Comparison of ENCODE assay signal across 7 mouse cellular contexts in the genomic region with DNA sequence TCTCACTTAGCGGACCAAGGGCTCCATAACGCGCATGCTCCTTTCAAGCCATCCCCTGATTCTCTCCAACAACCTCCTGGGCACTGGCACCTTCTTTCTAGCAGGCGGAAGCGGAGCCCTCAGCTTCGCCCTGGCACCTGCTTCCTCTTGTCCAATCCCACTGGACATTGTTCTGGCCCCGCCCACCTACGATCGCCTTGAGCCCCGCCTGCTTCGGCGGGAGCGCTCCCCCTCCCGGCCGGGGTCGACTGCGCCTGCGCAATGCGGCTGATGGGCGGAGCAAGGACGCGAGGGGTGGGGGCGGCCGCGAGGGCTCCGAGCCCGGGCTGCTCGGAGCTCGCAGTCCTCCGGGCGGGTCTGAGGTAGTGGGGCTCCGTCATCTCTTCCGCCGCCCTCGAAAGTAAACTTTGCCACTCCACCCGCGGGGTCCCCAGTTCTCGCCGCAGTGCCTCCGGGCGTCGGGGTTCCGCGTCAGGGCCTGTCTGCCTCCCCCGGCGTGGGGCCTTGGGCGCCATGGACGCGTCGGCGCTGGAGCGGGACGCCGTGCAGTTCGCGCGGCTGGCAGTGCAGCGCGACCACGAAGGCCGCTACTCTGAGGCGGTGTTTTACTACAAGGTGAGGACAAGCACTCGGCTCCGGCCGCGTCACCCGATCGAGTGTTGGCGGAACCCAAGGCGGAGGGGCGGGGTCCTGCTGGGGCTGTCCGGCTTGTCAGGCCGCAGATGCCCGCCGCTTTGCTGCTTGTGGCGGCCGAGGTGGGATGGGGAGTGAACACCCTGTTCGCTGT. TPM values are rescaled to one million over a fixed set of nuclear protein-coding genes. Genes with fewer than 3 reads are reported as not detected.
DNase-seq lines count a peak whose midpoint lies in the region; ATAC-seq lines count a peak whose summit lies in the region.

A gene (plus strand): TSS at position 270 of the 787 bp plus-strand sequence.

- intact Hi-C loops in left cerebral cortex, postnatal 36 days (cut with DNase I) = loop anchor here (5.0 kb wide), 2 partner anchors 64 to 84 kb away; a partner anchor contains a TSS

- H3K4me2 ChIP-seq in intestine, embryonic 16.5 days (ENCODE audit: low read depth, low read length) = peak within 1 kb of the TSS; percentile 80
- peak within 1 kb of the TSS; percentile 70 for H3K4me2 ChIP-seq in midbrain, embryonic 11.5 days

- peak within 1 kb of the TSS; percentile 90 for H3K9ac ChIP-seq in intestine, embryonic 16.5 days (ENCODE audit: low read depth, low read length)
- H3K9ac ChIP-seq in midbrain, embryonic 11.5 days (ENCODE audit: low read length) = peak within 1 kb of the TSS; percentile 83

- H3K27ac ChIP-seq in intestine, embryonic 16.5 days (ENCODE audit: low read length) = peak within 1 kb of the TSS; percentile 96
- peak within 1 kb of the TSS; percentile 84 for H3K27ac ChIP-seq in midbrain, embryonic 11.5 days (ENCODE audit: low read depth, low read length)

- under 1% methylated on average over 78 of the region's 78 CpGs for WGBS in intestine, embryonic 16.5 days
- WGBS in midbrain, embryonic 11.5 days = under 1% methylated on average over 78 of the region's 78 CpGs

- DNase-seq in adrenal gland, adult 8-10 months = peak; percentile 96
- DNase-seq in embryo, embryonic 9.5 days (ENCODE audit: extremely low spot score) = peak; percentile 99
- DNase-seq in gastrocnemius, postnatal 4 days (ENCODE audit: low spot score in 2 of 2) = peak; percentile 100
- peak; percentile 96 to 97 for DNase-seq in left cerebral cortex, postnatal 36 days (ENCODE audit: low spot score in 2 of 2)
- DNase-seq in midbrain, embryonic 11.5 days (ENCODE audit: low spot score, missing footprints) = peak; percentile 100
- DNase-seq in skeletal muscle tissue, adult 2 months (ENCODE audit: low read depth, low spot score) = peak; percentile 99

- no peaks in the 10 kb centered on the region for H3K9me3 ChIP-seq in intestine, embryonic 16.5 days (ENCODE audit: control insufficient read depth, low read length)
- no peaks in the 10 kb centered on the region for H3K9me3 ChIP-seq in midbrain, embryonic 11.5 days (ENCODE audit: control insufficient read depth, low read length)

- ATAC-seq in intestine, embryonic 16.5 days = peak; percentile 98
- peak; percentile 97 for ATAC-seq in midbrain, embryonic 11.5 days (ENCODE audit: low FRiP score)

- 0 out of 2 replicates have a peak, but pooled peaks cover 2% of the 10 kb centered on the region for H3K4me1 ChIP-seq in intestine, embryonic 16.5 days (ENCODE audit: control insufficient read depth, insufficient read depth, low read length)
- H3K4me1 ChIP-seq in midbrain, embryonic 11.5 days (ENCODE audit: control insufficient read depth, insufficient read depth, low read length) = peaks cover 7% of the 10 kb centered on the region; the same call in 1 of the 2 replicates

- H3K4me3 ChIP-seq in intestine, embryonic 16.5 days (ENCODE audit: low read length) = peak within 1 kb of the TSS; percentile 87
- H3K4me3 ChIP-seq in midbrain, embryonic 11.5 days (ENCODE audit: low read depth, low read length) = peak within 1 kb of the TSS; percentile 78

- no peaks in the 10 kb centered on the region for H3K27me3 ChIP-seq in intestine, embryonic 16.5 days (replicated peaks; ENCODE audit: control insufficient read depth, insufficient read depth, low read length)
- H3K27me3 ChIP-seq in midbrain, embryonic 11.5 days (ENCODE audit: control insufficient read depth, insufficient read depth, low read length) = no peaks in the 10 kb centered on the region

- no peaks in the 10 kb centered on the region for H3K36me3 ChIP-seq in intestine, embryonic 16.5 days (ENCODE audit: control insufficient read depth, insufficient read depth, low read length)
- no peaks in the 10 kb centered on the region for H3K36me3 ChIP-seq in midbrain, embryonic 11.5 days (ENCODE audit: control insufficient read depth, insufficient read depth, low read length)

RNA-seq across cellular contexts. Expression of the gene that starts here (rescaled TPM):
- 10 to 100 TPM; 42.7 to 51.4 (median 48.7) TPM for total RNA-seq in adrenal gland, adult 8-10 months (2022)
- 10 to 100 TPM; 31.9 to 37.1 TPM for total RNA-seq in gastrocnemius, postnatal 4 days (2021)
- polyA plus RNA-seq in intestine, embryonic 16.5 days (2015; fragmentation: Nextera tagmentation; extraction: Ambion mirVana) = 31.7 and 32.8 TPM in 2 replicates
- 10 to 100 TPM; 31.0 to 39.9 TPM for total RNA-seq in left cerebral cortex, postnatal 36 days (2021)
- 45.5 and 48.6 TPM in 2 replicates for polyA plus RNA-seq in midbrain, embryonic 11.5 days (2014; fragmentation: Nextera tagmentation; extraction: Ambion mirVana)

Comparison
In these comparisons a context has a peak if more than half of its experiments do, and no peak if none do; other contexts are left out.
1. Peak in every context shown above with its lines: DNase-seq, ATAC-seq, H3K4me3 ChIP-seq and H3K27ac ChIP-seq.